Mouse (Mus musculus) ES-E14 (cell line): ENCODE measurements around the gene Bivm. TPM values are rescaled to one million over a fixed set of nuclear protein-coding genes. Genes with fewer than 3 reads are reported as not detected.
A peak's percentile ranks its signal among the peaks of the same experiment; 100 is the strongest.

Source experiments
- DNase-seq: peaks from one replicate; pipeline ENCODE4 v3.0.0-alpha.2; 2013; ENCODE audit warnings: low read depth, low spot score
- H3K27ac ChIP-seq: 2 replicates; pipeline ENCODE4 v1.5.1; 2012; ENCODE audit warnings: low read depth, mild to moderate bottlenecking, low read length, moderate library complexity, mixed read lengths; ENCODE audit not compliant: poor library complexity, insufficient read depth, severe bottlenecking
- H3K36me3 ChIP-seq: 2 replicates; pipeline ENCODE4 v1.6.1; 2012; ENCODE audit warnings: mild to moderate bottlenecking, low read length, moderate library complexity, mixed read lengths; ENCODE audit not compliant: control insufficient read depth, poor library complexity, insufficient read depth, severe bottlenecking
- H3K4me1 ChIP-seq, 2 experiments: fragments of 150-350 bp in 1 of 2; sonication (generic) in 1 of 2; 2 replicates each; pipeline ENCODE4 v1.6.1; 2012; ENCODE audit warnings: low read length in 2 of 2, mild to moderate bottlenecking in 1 of 2, mixed read lengths in 1 of 2; ENCODE audit not compliant: control insufficient read depth in 2 of 2, insufficient read depth in 2 of 2, poor library complexity in 1 of 2
- H3K4me3 ChIP-seq, 2 experiments: fragments of 150-350 bp in 1 of 2; sonication (generic) in 1 of 2; 2 replicates each; pipeline ENCODE4 v1.5.1; 2012; ENCODE audit warnings: low read length in 2 of 2, low read depth in 1 of 2, mild to moderate bottlenecking in 1 of 2, mixed read lengths in 1 of 2; ENCODE audit not compliant: insufficient read depth in 1 of 2, poor library complexity in 1 of 2, severe bottlenecking in 1 of 2
- H3K9ac ChIP-seq: 2 replicates; pipeline ENCODE4 v1.6.1; 2012; ENCODE audit warnings: low read depth, mild to moderate bottlenecking, low read length, mixed read lengths; ENCODE audit not compliant: poor library complexity, insufficient read depth, severe bottlenecking
- H3K9me3 ChIP-seq: fragments of 150-350 bp; sonication (generic); 2 replicates; pipeline ENCODE4 v1.6.1; 2012; ENCODE audit warnings: low read depth, mild to moderate bottlenecking, low read length; ENCODE audit not compliant: control insufficient read depth, insufficient read depth
- CHD2 ChIP-seq: IDR thresholded peaks from 2 replicates; pipeline ENCODE4 v1.6.1; 2014; ENCODE audit warnings: mild to moderate bottlenecking, low read depth, low read length, inconsistent platforms
- HCFC1 ChIP-seq: IDR thresholded peaks from 2 replicates; pipeline ENCODE4 v1.6.1; 2012; ENCODE audit warnings: low read length, inconsistent platforms, borderline replicate concordance; ENCODE audit not compliant: insufficient read depth
- MAFK ChIP-seq: IDR thresholded peaks from 2 replicates; pipeline ENCODE4 v1.6.1; 2014; ENCODE audit warnings: mild to moderate bottlenecking, low read depth, low read length, inconsistent platforms; ENCODE audit not compliant: insufficient read depth
- ZC3H11A ChIP-seq: IDR thresholded peaks from 2 replicates; pipeline ENCODE4 v1.6.1; 2012; ENCODE audit warnings: low read depth, mild to moderate bottlenecking, inconsistent platforms, low read length, borderline replicate concordance
- ZNF384 ChIP-seq: IDR thresholded peaks from 2 replicates; pipeline ENCODE4 v1.6.1; 2012; ENCODE audit warnings: low read depth, low read length, inconsistent platforms
- in situ Hi-C, 2 experiments: fragments of 600-800 bp; cut with MboI; formaldehyde crosslinking; loops; one replicate each; pipeline ENCODE4 v1.15.1; 2025; ENCODE audit warnings: low sequenced_read_pairs in 2 of 2, inconsistent platforms in 1 of 2; ENCODE audit not compliant: unreplicated experiment in 2 of 2
- total RNA-seq: library from RNA; depleted of rRNA; stranded (reverse); fragments of 300-350 nt; gene quantifications from 2 replicates; pipeline ENCODE4 v1.2.3, GENCODE M21; 2012

The Bivm gene
- total RNA-seq, 1 experiment: 10.9 TPM

GRCm38 (mm10) chr1:44162389-44162788, 43.6 kb downstream of the Bivm start:
- Histone ChIP-seq H3K4me3 (no peak overlapping the region), H3K9me3 (no peaks in the 10 kb centered on the region), H3K27ac (no peak overlapping the region), H3K4me1 (no peaks in the 10 kb centered on the region), H3K36me3 (peaks cover 22% of the 10 kb centered on the region), H3K9ac (no peak overlapping the region)
- TF ChIP-seq HCFC1: no peak
- no peak for DNase-seq
- in situ Hi-C loops: no loop called here

GRCm38 (mm10) chr1:44167859-44168383, 49.2 kb downstream of the Bivm start:
- Histone ChIP-seq H3K36me3 (peaks cover 12% of the 10 kb centered on the region), H3K4me3 (no peak overlapping the region), H3K27ac (no peak overlapping the region), H3K4me1 (no peaks in the 10 kb centered on the region), H3K9ac (no peak overlapping the region), H3K9me3 (no peaks in the 10 kb centered on the region)
- peak; percentile 19 for DNase-seq
- no peak for TF ChIP-seq MAFK
- peak; percentile 92 for TF ChIP-seq ZNF384
- in situ Hi-C loops: no loop called here

DNA sequence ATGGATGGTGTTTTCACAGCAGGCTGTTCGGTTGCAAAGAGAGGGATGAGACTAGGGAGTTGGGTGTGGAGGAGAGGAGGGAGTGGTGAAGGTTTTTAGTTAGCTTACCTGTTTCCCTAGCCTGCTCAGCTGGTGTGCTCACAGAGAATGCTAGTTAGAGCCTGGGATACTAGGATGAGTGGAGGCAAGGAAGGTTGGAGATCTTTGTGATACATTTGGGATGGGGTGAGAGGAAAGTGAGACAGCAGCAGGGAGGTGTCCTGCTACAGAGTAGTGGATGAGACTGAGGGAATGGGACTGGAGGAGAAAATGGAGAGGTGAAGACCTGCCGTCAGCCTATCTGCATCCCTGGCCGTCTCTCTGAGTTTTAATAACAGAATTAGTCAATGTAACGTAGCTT, 53.9 kb downstream of the Bivm start:
- in situ Hi-C loops: no loop called here
- no peak overlapping the region for H3K4me3 ChIP-seq
- H3K27ac ChIP-seq: no peak overlapping the region
- TF ChIP-seq ZNF384: no peak
- TF ChIP-seq ZC3H11A: no peak
- TF ChIP-seq CHD2: no peak
- TF ChIP-seq MAFK: no peak
- no peak for TF ChIP-seq HCFC1
- no peaks in the 10 kb centered on the region for H3K9me3 ChIP-seq
- H3K9ac ChIP-seq: no peak overlapping the region
- no peak for DNase-seq
- H3K4me1 ChIP-seq: no peaks in the 10 kb centered on the region
- H3K36me3 ChIP-seq: no peaks in the 10 kb centered on the region; the same call in 1 of the 2 replicates

GRCm38 (mm10) chr1:44173903-44174302, 55.1 kb downstream of the Bivm start:
- Histone ChIP-seq H3K9ac (no peak overlapping the region), H3K36me3 (no peaks in the 10 kb centered on the region; the same call in 1 of the 2 replicates), H3K4me1 (no peaks in the 10 kb centered on the region), H3K9me3 (no peaks in the 10 kb centered on the region), H3K27ac (no peak overlapping the region), H3K4me3 (no peak overlapping the region)
- DNase-seq: peak; percentile 22
- in situ Hi-C loops: no loop called here
- no peak for TF ChIP-seq HCFC1
- TF ChIP-seq MAFK: no peak
- no peak for TF ChIP-seq ZNF384
- no peak for TF ChIP-seq CHD2
- TF ChIP-seq ZC3H11A: no peak

DNA sequence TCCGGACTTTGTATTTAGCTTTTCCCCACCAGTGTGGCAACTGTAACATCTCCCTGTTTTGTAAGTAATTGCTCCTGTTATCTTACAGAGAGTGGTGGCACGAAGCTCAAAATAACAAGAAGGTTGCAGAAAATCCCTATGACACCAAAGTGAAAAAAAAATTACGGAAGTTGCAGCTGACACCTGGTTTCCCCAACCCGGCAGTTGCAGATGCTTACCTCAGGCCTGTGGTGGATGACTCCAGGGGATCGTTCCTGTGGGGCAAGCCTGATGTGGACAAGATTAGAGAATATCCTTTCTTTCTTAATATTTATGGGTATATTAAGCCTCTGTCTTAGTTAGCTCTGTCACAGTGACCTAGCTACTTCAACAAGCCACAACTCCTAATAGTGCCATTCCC, 59.3 kb downstream of the Bivm start:
- H3K9me3 ChIP-seq: no peaks in the 10 kb centered on the region
- no peak overlapping the region for H3K9ac ChIP-seq
- peaks cover 2% of the 10 kb centered on the region for H3K36me3 ChIP-seq
- no peaks in the 10 kb centered on the region for H3K4me1 ChIP-seq
- DNase-seq: no peak
- in situ Hi-C loops: no loop called here
- no peak overlapping the region for H3K4me3 ChIP-seq
- no peak overlapping the region for H3K27ac ChIP-seq
- TF ChIP-seq ZC3H11A: no peak
- TF ChIP-seq CHD2: no peak
- no peak for TF ChIP-seq MAFK
- TF ChIP-seq ZNF384: no peak
